Mouse (Mus musculus): ENCODE data around the gene Dnajc28. TPM values are rescaled to one million over a fixed set of nuclear protein-coding genes. Genes with fewer than 3 reads are reported as not detected.

Dnajc28 gene
- polyA plus RNA-seq, 1 experiment from 2014 or later: 6.0 TPM

DNA sequence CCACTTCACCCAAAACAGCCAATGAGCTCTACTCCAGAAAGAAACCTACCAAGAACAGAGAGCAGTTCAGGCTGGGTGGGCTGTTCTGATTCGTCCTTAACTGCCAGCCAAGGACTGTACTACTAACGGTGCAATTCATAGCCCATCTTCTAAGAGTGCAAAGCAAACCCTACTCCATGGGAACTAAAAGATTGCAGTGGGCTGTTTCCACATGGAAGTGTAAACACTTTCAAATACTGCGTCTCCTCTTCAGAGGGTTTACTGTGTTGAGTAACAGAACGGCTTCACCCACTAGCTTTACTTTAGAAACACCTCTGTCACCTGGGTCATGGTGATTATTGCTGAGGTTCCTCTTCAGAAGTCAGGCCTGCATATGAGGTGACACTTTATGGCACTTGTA is 17.7 kb downstream of the Dnajc28 start:
- no peak overlapping the region for H3K4me2 ChIP-seq (replicated peaks)
- ATAC-seq (ENCODE audit: low FRiP score) (no peak), DNase-seq (ENCODE audit: low spot score) (no peak)
- 77% methylated on average over 4 of the region's 4 CpGs for WGBS
- no peak overlapping the region for H3K4me3 ChIP-seq (replicated peaks; ENCODE audit: low read length)
- peaks cover 15% of the 10 kb centered on the region for H3K27me3 ChIP-seq (ENCODE audit: control insufficient read depth, insufficient read depth, low read length)
- no peaks in the 10 kb centered on the region for H3K36me3 ChIP-seq (replicated peaks; ENCODE audit: control insufficient read depth, insufficient read depth)
- no peak overlapping the region for H3K27ac ChIP-seq
- H3K4me1 ChIP-seq (replicated peaks; ENCODE audit: control insufficient read depth, insufficient read depth, low read length): peaks cover 7% of the 10 kb centered on the region
- no peak overlapping the region for H3K9ac ChIP-seq
- no peaks in the 10 kb centered on the region for H3K9me3 ChIP-seq (ENCODE audit: control insufficient read depth, low read length)

DNA sequence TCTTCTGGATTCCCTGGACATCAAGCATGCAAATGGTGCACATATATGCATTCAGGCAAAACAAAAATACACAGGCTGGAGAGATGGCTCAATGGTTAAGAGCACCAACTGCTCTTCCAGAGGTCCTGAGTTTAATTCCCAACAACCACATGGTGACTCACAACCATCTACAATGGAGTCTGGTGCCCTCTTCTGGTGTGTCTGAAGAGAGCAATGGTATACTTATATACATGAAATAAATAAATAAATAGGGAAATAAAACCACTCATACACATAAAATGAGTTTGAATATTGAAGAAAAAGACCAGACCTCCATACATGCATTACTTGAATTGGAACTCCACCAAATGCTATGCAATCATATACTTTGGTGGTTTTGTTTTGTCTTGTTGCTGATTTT is 19.6 kb downstream of the Dnajc28 start:
- H3K4me3 ChIP-seq (replicated peaks; ENCODE audit: low read length): no peak overlapping the region
- H3K9me3 ChIP-seq (ENCODE audit: control insufficient read depth, low read length): no peaks in the 10 kb centered on the region
- H3K36me3 ChIP-seq (replicated peaks; ENCODE audit: control insufficient read depth, insufficient read depth): no peaks in the 10 kb centered on the region
- DNase-seq (ENCODE audit: low spot score) (no peak), ATAC-seq (ENCODE audit: low FRiP score) (no peak)
- H3K27me3 ChIP-seq (ENCODE audit: control insufficient read depth, insufficient read depth, low read length): peaks cover 15% of the 10 kb centered on the region
- H3K4me2 ChIP-seq (replicated peaks): no peak overlapping the region
- no peak overlapping the region for H3K27ac ChIP-seq
- H3K9ac ChIP-seq: no peak overlapping the region
- peaks cover 7% of the 10 kb centered on the region for H3K4me1 ChIP-seq (replicated peaks; ENCODE audit: control insufficient read depth, insufficient read depth, low read length)

DNA sequence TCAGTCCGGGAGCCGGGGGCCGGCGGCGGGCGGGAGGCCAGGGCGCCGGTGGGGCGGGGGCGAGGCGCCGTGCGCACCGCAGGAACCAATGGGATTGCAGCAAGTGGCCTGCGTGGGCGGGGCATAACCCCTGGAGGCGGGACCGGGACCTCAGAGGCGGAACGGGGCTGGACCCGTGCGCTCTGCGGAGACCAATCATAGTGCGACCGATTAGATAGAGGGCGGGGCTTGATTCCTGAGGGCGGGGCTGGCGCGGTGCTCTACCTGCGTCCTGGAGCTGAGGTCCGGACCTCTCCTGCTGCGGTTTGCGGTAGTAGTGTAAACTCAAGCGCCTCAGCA is 21.2 kb downstream of the Dnajc28 start, which contains the start of gene Tmem50b:
Tmem50b (minus strand) TSS at position 129 of the 339 bp plus-strand sequence.
- H3K9me3 ChIP-seq (ENCODE audit: control insufficient read depth, low read length): no peaks in the 10 kb centered on the region
- H3K4me3 ChIP-seq (replicated peaks; ENCODE audit: low read length): peak within 1 kb of the TSS; percentile 91
- WGBS: 0% methylated on average over 34 of the region's 34 CpGs
- ATAC-seq (ENCODE audit: low FRiP score): peak; percentile 98
- H3K4me2 ChIP-seq (replicated peaks): peak within 1 kb of the TSS; percentile 79
- H3K36me3 ChIP-seq (replicated peaks; ENCODE audit: control insufficient read depth, insufficient read depth): no peaks in the 10 kb centered on the region
- H3K9ac ChIP-seq: peak within 1 kb of the TSS; percentile 84
- peaks cover 15% of the 10 kb centered on the region for H3K27me3 ChIP-seq (ENCODE audit: control insufficient read depth, insufficient read depth, low read length)
- DNase-seq (ENCODE audit: low spot score): peak; percentile 95
- peak within 1 kb of the TSS; percentile 76 for H3K27ac ChIP-seq
- peaks cover 7% of the 10 kb centered on the region for H3K4me1 ChIP-seq (replicated peaks; ENCODE audit: control insufficient read depth, insufficient read depth, low read length)

DNA sequence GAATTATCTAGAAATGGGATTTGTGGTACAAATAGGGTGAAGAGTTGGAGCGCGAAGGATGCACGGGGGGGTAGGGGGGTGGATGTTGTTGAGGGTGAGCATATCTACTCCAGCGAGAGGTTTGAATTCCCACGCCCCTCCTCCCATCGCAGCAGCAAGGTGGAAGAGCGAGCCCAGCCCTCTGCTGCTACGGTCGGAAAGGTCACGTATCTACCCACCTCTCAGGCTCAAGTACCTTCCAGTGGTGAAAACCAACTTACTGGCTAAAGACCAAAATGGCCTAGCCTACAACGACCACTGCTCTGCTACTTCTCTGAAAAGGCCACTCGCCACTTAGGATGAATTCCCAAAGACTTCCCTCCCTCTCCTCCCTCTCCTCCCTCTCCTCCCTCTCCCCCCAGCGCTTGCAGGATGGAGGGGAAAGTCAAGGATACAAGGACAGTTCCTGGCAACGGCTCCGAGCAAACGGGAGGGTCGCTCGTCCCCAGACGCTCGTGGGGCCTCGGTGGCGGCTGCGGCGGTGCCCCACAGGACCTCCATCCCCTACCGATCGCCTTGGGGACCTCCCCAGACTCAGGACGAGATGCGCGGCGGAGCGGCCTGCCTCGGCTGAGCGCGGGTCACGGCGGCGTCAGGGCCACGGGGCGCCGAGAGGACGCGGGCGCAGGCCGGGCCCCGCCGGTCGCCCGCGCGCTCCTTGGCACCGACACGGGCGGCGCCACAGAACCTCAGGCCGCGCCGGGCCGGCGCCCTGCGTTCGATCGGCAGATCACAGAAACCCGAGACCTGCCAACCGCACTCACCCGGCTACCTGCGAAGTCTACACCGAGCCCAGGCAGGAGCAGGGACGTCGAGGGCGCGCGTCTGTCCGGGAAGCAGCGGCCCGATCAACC is 21.8 kb downstream of the Dnajc28 start:
- peak; percentile 3 for ATAC-seq (ENCODE audit: low FRiP score)

DNA sequence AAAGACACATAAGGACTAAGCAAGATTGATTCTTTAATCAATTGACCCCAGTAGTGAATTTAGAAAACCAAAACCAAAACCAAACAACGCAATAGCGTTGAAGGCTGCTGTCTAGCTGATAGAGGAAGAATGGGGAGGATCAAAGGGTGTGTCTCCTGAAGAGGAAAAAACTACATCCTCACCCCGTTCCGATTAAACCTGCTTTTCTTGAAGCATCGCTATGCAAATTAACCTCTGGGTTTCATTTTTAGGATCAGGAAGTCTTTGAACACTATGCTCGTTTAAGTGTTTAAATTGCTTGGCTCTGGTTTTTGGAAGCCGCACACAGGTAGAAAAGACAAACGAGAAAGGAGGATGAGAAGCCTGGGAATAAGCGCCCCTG is 22.4 kb downstream of the Dnajc28 start:
- Histone ChIP-seq H3K27me3 (ENCODE audit: control insufficient read depth, insufficient read depth, low read length) (peaks cover 15% of the 10 kb centered on the region), H3K27ac (no peak overlapping the region), H3K9me3 (ENCODE audit: control insufficient read depth, low read length) (no peaks in the 10 kb centered on the region), H3K4me3 (replicated peaks; ENCODE audit: low read length) (peak overlapping the region; percentile 91), H3K9ac (peak overlapping the region; percentile 84), H3K4me2 (replicated peaks) (peak overlapping the region; percentile 79), H3K36me3 (replicated peaks; ENCODE audit: control insufficient read depth, insufficient read depth) (no peaks in the 10 kb centered on the region), H3K4me1 (replicated peaks; ENCODE audit: control insufficient read depth, insufficient read depth, low read length) (peaks cover 7% of the 10 kb centered on the region)
- WGBS: 19% methylated on average over 9 of the region's 9 CpGs
- no peak for ATAC-seq (ENCODE audit: low FRiP score)
- no peak for DNase-seq (ENCODE audit: low spot score)

More for the DNA sequence above, 21.8 kb downstream of the Dnajc28 start:
- peak overlapping the region; percentile 84 for H3K9ac ChIP-seq
- H3K27ac ChIP-seq: peak overlapping the region; percentile 76
- peak; percentile 28 for DNase-seq (ENCODE audit: low spot score)
- peaks cover 7% of the 10 kb centered on the region for H3K4me1 ChIP-seq (replicated peaks; ENCODE audit: control insufficient read depth, insufficient read depth, low read length)
- H3K36me3 ChIP-seq (replicated peaks; ENCODE audit: control insufficient read depth, insufficient read depth): no peaks in the 10 kb centered on the region
- peak overlapping the region; percentile 79 for H3K4me2 ChIP-seq (replicated peaks)
- no peaks in the 10 kb centered on the region for H3K9me3 ChIP-seq (ENCODE audit: control insufficient read depth, low read length)
- H3K4me3 ChIP-seq (replicated peaks; ENCODE audit: low read length): peak overlapping the region; percentile 91
- under 1% methylated on average over 65 of the region's 75 CpGs for WGBS
- H3K27me3 ChIP-seq (ENCODE audit: control insufficient read depth, insufficient read depth, low read length): peaks cover 15% of the 10 kb centered on the region

DNA sequence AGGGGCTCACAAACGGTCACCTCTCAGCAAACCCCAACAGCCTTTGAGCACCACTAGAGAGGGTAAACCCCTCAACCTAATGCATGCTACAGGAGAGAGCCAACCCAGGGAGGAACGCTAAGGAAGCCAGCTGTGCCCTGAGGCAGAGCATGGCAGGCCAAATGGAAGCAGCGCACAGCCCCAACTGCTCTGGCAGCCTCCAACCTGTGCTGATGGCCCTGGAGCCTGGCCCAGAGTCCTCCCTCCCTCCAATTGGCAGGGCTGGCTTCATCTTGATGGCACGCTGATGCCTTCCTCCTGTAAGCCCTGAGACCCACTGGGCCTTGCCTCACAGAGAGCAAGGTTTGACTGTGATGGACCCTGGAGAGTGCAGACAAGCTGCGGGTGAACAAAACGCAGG is 23.8 kb downstream of the Dnajc28 start:
- Histone ChIP-seq H3K27ac (no peak overlapping the region), H3K4me3 (replicated peaks; ENCODE audit: low read length) (no peak overlapping the region), H3K4me1 (replicated peaks; ENCODE audit: control insufficient read depth, insufficient read depth, low read length) (peaks cover 7% of the 10 kb centered on the region), H3K9ac (no peak overlapping the region), H3K36me3 (replicated peaks; ENCODE audit: control insufficient read depth, insufficient read depth) (no peaks in the 10 kb centered on the region), H3K27me3 (ENCODE audit: control insufficient read depth, insufficient read depth, low read length) (peaks cover 15% of the 10 kb centered on the region), H3K9me3 (ENCODE audit: control insufficient read depth, low read length) (no peaks in the 10 kb centered on the region), H3K4me2 (replicated peaks) (no peak overlapping the region)
- no peak for ATAC-seq (ENCODE audit: low FRiP score)
- WGBS: 72% methylated on average over 6 of the region's 6 CpGs
- no peak for DNase-seq (ENCODE audit: low spot score)

DNA sequence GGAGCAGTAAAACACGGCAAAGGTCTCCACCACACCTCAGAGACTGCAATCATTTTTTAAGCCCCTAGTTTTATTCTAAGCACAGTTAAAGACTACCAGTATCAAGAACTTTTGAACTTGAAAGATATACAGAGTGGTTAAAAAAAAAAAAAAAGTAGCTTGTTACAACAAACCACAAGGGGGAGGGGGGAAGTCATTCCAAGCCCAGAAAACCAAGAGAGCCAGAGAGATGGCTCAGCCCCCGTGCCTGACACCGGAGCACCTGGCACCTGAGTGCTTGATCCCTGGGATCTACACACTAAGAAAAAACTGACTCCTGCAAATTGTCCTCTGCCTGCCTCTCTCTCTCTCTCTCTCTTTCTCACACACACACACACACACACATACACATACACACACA is 25.6 kb downstream of the Dnajc28 start:
- Histone ChIP-seq H3K9ac (no peak overlapping the region), H3K4me3 (replicated peaks; ENCODE audit: low read length) (no peak overlapping the region), H3K4me1 (replicated peaks; ENCODE audit: control insufficient read depth, insufficient read depth, low read length) (peaks cover 7% of the 10 kb centered on the region), H3K4me2 (replicated peaks) (no peak overlapping the region), H3K9me3 (ENCODE audit: control insufficient read depth, low read length) (no peaks in the 10 kb centered on the region), H3K27me3 (ENCODE audit: control insufficient read depth, insufficient read depth, low read length) (peaks cover 1% of the 10 kb centered on the region; the same call in 1 of the 2 replicates), H3K36me3 (replicated peaks; ENCODE audit: control insufficient read depth, insufficient read depth) (no peaks in the 10 kb centered on the region), H3K27ac (no peak overlapping the region)
- DNase-seq (ENCODE audit: low spot score): no peak
- no peak for ATAC-seq (ENCODE audit: low FRiP score)
- WGBS: 86% methylated on average over 3 of the region's 3 CpGs

DNA sequence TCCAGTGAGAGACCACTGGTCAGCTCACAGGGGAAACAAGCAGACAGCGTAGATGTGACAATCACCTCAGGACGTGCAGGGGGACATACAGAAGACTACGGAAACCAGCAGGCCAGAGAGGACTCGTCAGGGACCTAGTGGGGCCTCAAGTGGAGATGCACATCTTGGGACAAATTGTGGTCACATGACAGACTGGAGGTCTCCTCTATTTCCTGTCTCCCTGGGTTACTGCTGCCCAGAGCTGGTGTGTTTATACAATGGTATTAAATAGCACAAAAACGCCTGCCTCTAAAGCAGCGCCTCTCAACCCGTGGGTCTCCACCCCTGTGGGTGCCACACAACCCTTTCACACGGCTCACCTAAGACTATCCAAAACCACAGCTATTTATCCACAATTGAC is 26.7 kb downstream of the Dnajc28 start:
- ATAC-seq (ENCODE audit: low FRiP score) (no peak), DNase-seq (ENCODE audit: low spot score) (no peak)
- no peak overlapping the region for H3K4me3 ChIP-seq (replicated peaks; ENCODE audit: low read length)
- 71% methylated on average over 8 of the region's 8 CpGs for WGBS
- H3K4me1 ChIP-seq (replicated peaks; ENCODE audit: control insufficient read depth, insufficient read depth, low read length): peaks cover 7% of the 10 kb centered on the region
- H3K27me3 ChIP-seq (ENCODE audit: control insufficient read depth, insufficient read depth, low read length): no peaks in the 10 kb centered on the region
- no peaks in the 10 kb centered on the region for H3K9me3 ChIP-seq (ENCODE audit: control insufficient read depth, low read length)
- no peak overlapping the region for H3K9ac ChIP-seq
- H3K36me3 ChIP-seq (replicated peaks; ENCODE audit: control insufficient read depth, insufficient read depth): no peaks in the 10 kb centered on the region
- no peak overlapping the region for H3K4me2 ChIP-seq (replicated peaks)
- no peak overlapping the region for H3K27ac ChIP-seq

DNA sequence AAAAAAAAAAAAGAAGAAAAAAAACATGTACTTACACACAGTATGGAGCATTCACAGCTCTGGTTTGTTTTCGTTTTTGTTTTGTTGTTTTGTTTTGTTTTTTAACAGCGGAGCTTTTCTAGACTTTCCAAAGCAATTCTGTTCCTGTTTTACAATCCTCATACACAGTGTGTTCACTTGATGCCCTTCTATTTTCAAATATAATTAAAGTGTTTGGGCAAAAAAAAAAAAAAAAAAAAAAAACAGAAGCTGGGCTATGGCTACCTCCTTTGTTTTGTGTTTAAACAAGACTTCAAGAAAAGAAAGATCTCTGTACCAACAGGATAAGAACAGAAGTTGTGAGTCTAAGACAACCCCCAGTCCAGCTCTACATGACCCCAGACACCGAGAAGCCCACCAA is 30.1 kb downstream of the Dnajc28 start:
- Histone ChIP-seq H3K36me3 (replicated peaks; ENCODE audit: control insufficient read depth, insufficient read depth) (peaks cover 21% of the 10 kb centered on the region), H3K9me3 (ENCODE audit: control insufficient read depth, low read length) (no peaks in the 10 kb centered on the region), H3K27ac (no peak overlapping the region), H3K27me3 (ENCODE audit: control insufficient read depth, insufficient read depth, low read length) (no peaks in the 10 kb centered on the region), H3K4me3 (replicated peaks; ENCODE audit: low read length) (no peak overlapping the region), H3K4me1 (replicated peaks; ENCODE audit: control insufficient read depth, insufficient read depth, low read length) (no peaks in the 10 kb centered on the region), H3K4me2 (replicated peaks) (no peak overlapping the region), H3K9ac (no peak overlapping the region)
- DNase-seq (ENCODE audit: low spot score): no peak
- WGBS: 86% methylated on average over 3 of the region's 3 CpGs
- no peak for ATAC-seq (ENCODE audit: low FRiP score)

All from hindbrain, embryonic 14.5 days (tissue).